Mouse (Mus musculus): ENCODE results near the gene Zfp90. TPM values are rescaled to one million over a fixed set of nuclear protein-coding genes. Genes with fewer than 3 reads are reported as not detected.
"Not testable (repeated sequence)": the region's sequence is repeated elsewhere in the genome, so short reads cannot be mapped to it uniquely, and the experiment has no call there.

The Zfp90 gene
- total RNA-seq, 2 experiments from 2014 or later = 10.9 to 13.3 TPM

- not testable (repeated sequence) for DNase-seq (ENCODE audit: extremely low spot score in 1 of 2, low spot score in 1 of 2)
These were observed 16.8 kb downstream of the Zfp90 start for GRCm38 (mm10) chr8:106431952-106432351.

GRCm38 (mm10) chr8:106432954-106433570 is 17.9 kb downstream of the Zfp90 start:
- peak; percentile 85 to 98 for DNase-seq (ENCODE audit: extremely low spot score in 1 of 2, low spot score in 1 of 2)

- no peak for DNase-seq (ENCODE audit: extremely low spot score in 1 of 2, low spot score in 1 of 2)
These were observed 18.5 kb downstream of the Zfp90 start for GRCm38 (mm10) chr8:106433667-106434066.

- no peak for DNase-seq (ENCODE audit: extremely low spot score in 1 of 2, low spot score in 1 of 2)
These were observed 22.7 kb downstream of the Zfp90 start for GRCm38 (mm10) chr8:106437781-106438180.

- no peak for DNase-seq (ENCODE audit: extremely low spot score in 1 of 2, low spot score in 1 of 2)
These were observed 25.0 kb downstream of the Zfp90 start for GRCm38 (mm10) chr8:106440146-106440545.

- DNase-seq (ENCODE audit: extremely low spot score in 1 of 2, low spot score in 1 of 2) = no peak
These were observed 27.6 kb downstream of the Zfp90 start for GRCm38 (mm10) chr8:106442740-106443139.

GRCm38 (mm10) chr8:106451301-106452085 is 36.4 kb downstream of the Zfp90 start:
- no peak for DNase-seq (ENCODE audit: extremely low spot score in 1 of 2, low spot score in 1 of 2)

GRCm38 (mm10) chr8:106452701-106453481 is 37.8 kb downstream of the Zfp90 start:
- DNase-seq (ENCODE audit: extremely low spot score in 1 of 2, low spot score in 1 of 2) = no peak

GRCm38 (mm10) chr8:106454036-106454435 is 38.9 kb downstream of the Zfp90 start:
- DNase-seq (ENCODE audit: extremely low spot score in 1 of 2, low spot score in 1 of 2) = no peak

- DNase-seq (ENCODE audit: extremely low spot score in 1 of 2, low spot score in 1 of 2) = no peak
These were observed 47.0 kb downstream of the Zfp90 start for GRCm38 (mm10) chr8:106462131-106462530.

- no peak for DNase-seq (ENCODE audit: extremely low spot score in 1 of 2, low spot score in 1 of 2)
These were observed 48.7 kb downstream of the Zfp90 start for GRCm38 (mm10) chr8:106463795-106464194.

GRCm38 (mm10) chr8:106469485-106469884 is 54.4 kb downstream of the Zfp90 start:
- no peak for DNase-seq (ENCODE audit: extremely low spot score in 1 of 2, low spot score in 1 of 2)

- no peak for DNase-seq (ENCODE audit: extremely low spot score in 1 of 2, low spot score in 1 of 2)
These were observed 58.9 kb downstream of the Zfp90 start for GRCm38 (mm10) chr8:106474001-106474400.

Other genes starting within 250 kb of the Zfp90 start
- 10 to 100 TPM; 19.8 to 24.9 TPM for gene Slc7a6, start 246.5 kb upstream of the Zfp90 start, total RNA-seq (2021)
- 10 to 100 TPM; 24.6 to 27.4 TPM for gene Slc7a6os, start 204.4 kb upstream of the Zfp90 start, total RNA-seq (2021)
- 10 to 100 TPM; 33.1 to 34.2 TPM for gene Prmt7, start 204.4 kb upstream of the Zfp90 start, total RNA-seq (2021)
- gene Smpd3, start 77.3 kb upstream of the Zfp90 start, total RNA-seq (2021) = 10 to 100 TPM; 77.7 to 84.8 TPM
- gene 6030452D12Rik, start 85.2 kb downstream of the Zfp90 start, total RNA-seq (2021) = not detected
- gene Cdh3, start 95.6 kb downstream of the Zfp90 start, total RNA-seq (2021) = under 1 TPM in 1 of 2 experiments, not detected in 1; 0.05 TPM
- 100 to 1,000 TPM in 1 of 2 experiments, 10 to 100 TPM in 1; 73.1 to 101 TPM for gene Gm10073, start 158.1 kb downstream of the Zfp90 start, total RNA-seq (2021)
- under 1 TPM; 0.42 to 0.59 TPM for gene Cdh1, start 188.0 kb downstream of the Zfp90 start, total RNA-seq (2021)

Data from layer of hippocampus, postnatal 25 days (tissue).